Mouse (Mus musculus) limb, embryonic 11.5 days (tissue): Measurements from ENCODE around the gene Cntn1. TPM values are rescaled to one million over a fixed set of nuclear protein-coding genes. Genes with fewer than 3 reads are reported as not detected.
A peak's percentile ranks its signal among the peaks of the same experiment; 100 is the strongest.

Source experiments
- ATAC-seq: fragments of 200-750 bp; cut with Nextera tagmentation; 2 replicates; pipeline ENCODE4 v1.8.0; 2017; ENCODE audit warnings: low read depth; ENCODE audit not compliant: insufficient number of reproducible peaks, low FRiP score, low TSS enrichment
- DNase-seq: peaks from one replicate; pipeline ENCODE4 v3.0.0-alpha.2; 2015; ENCODE audit warnings: low spot score
- H3K27ac ChIP-seq: fragments of 300-500 bp; sonication (generic); replicated peaks from 2 replicates; pipeline ENCODE4 v1.5.1; 2014; ENCODE audit warnings: low read depth, mild to moderate bottlenecking, low read length
- H3K27me3 ChIP-seq: fragments of 300-500 bp; sonication (generic); 2 replicates; pipeline ENCODE4 v1.6.1; 2014; ENCODE audit warnings: mild to moderate bottlenecking, low read length, mixed read lengths; ENCODE audit not compliant: control insufficient read depth, insufficient read depth
- H3K36me3 ChIP-seq: fragments of 300-500 bp; sonication (generic); 2 replicates; pipeline ENCODE4 v1.6.1; 2014; ENCODE audit warnings: mild to moderate bottlenecking, low read length, moderate library complexity, mixed read lengths; ENCODE audit not compliant: control insufficient read depth, insufficient read depth
- H3K4me1 ChIP-seq: fragments of 300-500 bp; sonication (generic); 2 replicates; pipeline ENCODE4 v1.6.1; 2014; ENCODE audit warnings: low read length, mixed read lengths; ENCODE audit not compliant: control insufficient read depth, insufficient read depth
- H3K4me2 ChIP-seq: fragments of 300-500 bp; sonication (generic); 2 replicates; pipeline ENCODE4 v1.6.1; 2014; ENCODE audit warnings: low read depth, mild to moderate bottlenecking, moderate library complexity; ENCODE audit not compliant: severe bottlenecking
- H3K4me3 ChIP-seq: fragments of 300-500 bp; sonication (generic); 2 replicates; pipeline ENCODE4 v1.5.1; 2014; ENCODE audit warnings: low read depth, low read length
- H3K9ac ChIP-seq: fragments of 300-500 bp; sonication (generic); 2 replicates; pipeline ENCODE4 v1.6.1; 2014; ENCODE audit warnings: mild to moderate bottlenecking, low read length
- H3K9me3 ChIP-seq: fragments of 300-500 bp; sonication (generic); 2 replicates; pipeline ENCODE4 v1.6.1; 2016; ENCODE audit warnings: low read length; ENCODE audit not compliant: control insufficient read depth
- WGBS: fragments of 180-500 bp; shearing (Covaris S2); extraction: QIAGEN DNeasy Blood & Tissue Kit; methylation state at CpG from one replicate; pipeline ENCODE4 v1.1.7; 2014; 5-methylcytosine and 5-hydroxymethylcytosine counted together
- polyA plus RNA-seq: library from polyadenylated mRNA; unstranded; fragments of >200 nt; fragmentation: Nextera tagmentation; extraction: Ambion mirVana; gene quantifications from 2 replicates; pipeline ENCODE4 v1.2.1, GENCODE M21; 2014

Cntn1 gene
- polyA plus RNA-seq, 1 experiment from 2014 or later: 0.64 TPM

DNA sequence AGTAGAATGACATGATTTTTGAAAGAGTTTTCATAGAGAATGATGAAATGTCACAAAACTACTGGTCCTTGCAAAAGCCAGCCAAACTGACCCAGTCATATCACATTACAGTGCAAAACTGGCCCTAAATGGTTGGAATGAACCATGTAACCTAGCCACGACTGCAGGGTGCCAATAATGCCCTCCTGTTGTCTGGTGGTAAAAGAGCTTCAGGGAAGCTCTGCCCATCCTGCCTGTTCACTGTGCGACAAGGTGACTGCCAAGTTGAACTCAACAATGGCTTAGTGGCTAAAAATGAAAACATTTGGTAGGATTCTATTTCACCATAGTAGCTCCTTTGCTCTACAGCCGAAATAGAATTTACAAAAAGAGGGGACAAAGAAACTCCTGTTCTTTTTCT is 41.1 kb downstream of the Cntn1 start:
- WGBS: 74% methylated on average over 3 of the region's 3 CpGs
- H3K36me3 ChIP-seq: no peaks in the 10 kb centered on the region

DNA sequence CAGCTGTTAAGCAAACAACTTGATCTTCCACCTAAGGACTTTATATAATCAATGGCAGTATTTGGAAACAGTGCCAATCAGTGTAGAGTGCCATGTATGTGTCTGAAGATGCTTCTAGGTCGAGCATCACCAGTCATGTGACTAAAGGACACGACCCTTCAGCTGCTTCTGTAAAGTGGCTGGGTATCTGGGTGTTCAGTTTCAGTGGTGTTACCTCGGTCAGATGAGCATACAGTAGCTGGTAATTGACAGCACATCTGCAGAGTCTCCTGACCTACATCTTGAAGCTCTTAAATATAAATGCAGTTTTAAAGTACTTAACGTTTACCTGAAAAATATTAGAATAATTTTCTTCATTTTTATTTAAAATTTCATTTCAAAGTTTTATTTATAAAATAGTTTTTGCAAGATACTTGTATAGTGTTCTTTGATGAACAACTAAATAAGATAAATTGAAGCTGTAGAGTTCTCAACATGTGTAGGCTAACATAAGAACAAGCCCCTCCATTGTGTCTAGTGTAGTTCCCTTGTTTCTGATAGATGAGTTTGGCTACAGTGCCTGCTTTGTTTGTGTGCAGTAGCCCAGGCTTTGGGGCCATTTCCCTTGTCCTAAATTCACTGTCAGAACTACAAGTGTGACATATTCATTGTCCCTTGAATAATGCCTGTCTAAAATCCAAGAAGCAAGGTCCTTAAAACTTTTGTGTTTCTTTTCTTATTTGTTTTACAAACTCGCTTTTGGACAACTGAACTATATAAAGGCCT is 48.6 kb downstream of the Cntn1 start:
- no peak overlapping the region for H3K9ac ChIP-seq
- H3K36me3 ChIP-seq: no peaks in the 10 kb centered on the region
- no peak overlapping the region for H3K4me3 ChIP-seq
- H3K27ac ChIP-seq: no peak overlapping the region
- 74% methylated on average over 5 of the region's 5 CpGs for WGBS
- H3K4me2 ChIP-seq: no peak overlapping the region
- H3K4me1 ChIP-seq: no peaks in the 10 kb centered on the region
- DNase-seq (no peak), ATAC-seq (no peak)
- H3K27me3 ChIP-seq: no peaks in the 10 kb centered on the region
- no peaks in the 10 kb centered on the region for H3K9me3 ChIP-seq

More for the DNA sequence above, 41.1 kb downstream of the Cntn1 start:
- Histone ChIP-seq H3K27me3 (no peaks in the 10 kb centered on the region), H3K4me3 (no peak overlapping the region), H3K27ac (no peak overlapping the region), H3K4me2 (no peak overlapping the region), H3K9ac (no peak overlapping the region), H3K9me3 (no peaks in the 10 kb centered on the region), H3K4me1 (peaks cover 4% of the 10 kb centered on the region; the same call in 1 of the 2 replicates)
- DNase-seq (no peak), ATAC-seq (no peak)

DNA sequence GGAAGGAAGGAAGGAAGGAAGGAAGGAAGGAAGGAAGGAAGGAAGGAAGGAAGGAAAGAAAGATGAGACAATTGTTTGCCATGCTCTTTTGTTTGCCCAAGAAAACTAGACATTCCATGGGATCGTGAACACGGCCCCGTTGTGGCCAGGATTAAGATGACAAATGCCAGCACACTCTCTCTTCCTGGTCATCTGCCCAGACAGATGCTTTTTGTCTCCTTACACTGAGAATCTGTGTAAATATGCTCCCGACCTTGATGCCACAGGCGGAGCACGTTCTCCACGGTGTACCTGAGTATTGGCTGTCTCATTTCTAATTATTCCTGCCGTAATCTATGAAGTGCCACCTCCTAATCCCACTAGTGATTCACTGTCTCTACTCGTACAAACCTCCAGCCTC is 51.0 kb downstream of the Cntn1 start:
- no peak for ATAC-seq
- DNase-seq: no peak
- H3K4me1 ChIP-seq: no peaks in the 10 kb centered on the region
- no peaks in the 10 kb centered on the region for H3K9me3 ChIP-seq
- no peak overlapping the region for H3K4me3 ChIP-seq
- H3K36me3 ChIP-seq: no peaks in the 10 kb centered on the region
- no peak overlapping the region for H3K9ac ChIP-seq
- 83% methylated on average over 9 of the region's 9 CpGs for WGBS
- no peaks in the 10 kb centered on the region for H3K27me3 ChIP-seq
- no peak overlapping the region for H3K27ac ChIP-seq
- no peak overlapping the region for H3K4me2 ChIP-seq

DNA sequence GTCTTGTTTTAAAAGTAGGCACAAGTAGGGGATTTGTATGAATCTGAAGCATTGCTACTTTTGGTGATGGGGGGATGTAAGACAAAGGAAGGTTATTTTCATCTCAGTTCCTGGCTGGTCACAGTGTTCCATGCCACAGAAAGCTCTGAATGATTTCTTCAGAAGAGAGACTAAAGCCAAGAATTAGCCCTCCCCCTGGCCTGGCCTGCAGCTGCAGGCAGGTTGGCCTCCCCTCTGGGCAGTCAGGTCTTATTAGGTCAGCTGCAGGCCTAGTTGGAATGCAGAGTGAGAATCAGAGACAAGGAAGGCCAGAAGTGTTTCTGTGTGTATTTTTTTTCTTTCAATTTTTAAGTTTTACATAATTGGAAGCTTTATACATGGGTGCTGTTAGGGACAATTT is 61.5 kb downstream of the Cntn1 start:
- Histone ChIP-seq H3K4me1 (peaks cover 3% of the 10 kb centered on the region; the same call in 1 of the 2 replicates), H3K36me3 (no peaks in the 10 kb centered on the region), H3K27ac (no peak overlapping the region), H3K4me2 (no peak overlapping the region), H3K27me3 (no peaks in the 10 kb centered on the region), H3K4me3 (no peak overlapping the region), H3K9me3 (no peaks in the 10 kb centered on the region), H3K9ac (0 out of 2 replicates have a peak overlapping the region, but pooled peaks have one; percentile 12)
- DNase-seq (peak; percentile 29), ATAC-seq (peak; percentile 44; the same call in 1 of the 2 replicates)

DNA sequence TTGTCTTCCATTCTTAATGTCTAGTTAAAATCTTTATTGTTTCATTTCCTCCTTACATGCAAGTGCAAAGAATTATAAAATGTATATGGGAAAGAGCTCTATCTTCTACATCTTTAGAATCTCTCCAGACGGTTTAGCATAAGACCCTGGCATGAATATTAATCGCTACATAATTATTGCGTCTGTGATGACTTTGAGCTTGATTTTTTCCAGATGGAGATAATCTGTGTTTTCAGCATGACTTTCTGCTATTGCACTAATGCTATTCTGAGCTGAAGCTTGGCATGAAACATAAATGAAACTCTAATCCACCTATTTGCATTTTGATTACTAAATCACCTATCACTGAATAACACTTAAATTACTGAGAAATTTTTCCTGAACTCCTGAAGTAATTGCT is 82.0 kb downstream of the Cntn1 start:
- no peaks in the 10 kb centered on the region for H3K27me3 ChIP-seq
- H3K9ac ChIP-seq: no peak overlapping the region
- H3K4me3 ChIP-seq: no peak overlapping the region
- 81% methylated on average over 3 of the region's 3 CpGs for WGBS
- no peaks in the 10 kb centered on the region for H3K4me1 ChIP-seq
- DNase-seq (no peak), ATAC-seq (no peak)
- no peak overlapping the region for H3K27ac ChIP-seq
- no peaks in the 10 kb centered on the region for H3K9me3 ChIP-seq
- H3K36me3 ChIP-seq: no peaks in the 10 kb centered on the region
- H3K4me2 ChIP-seq: no peak overlapping the region

DNA sequence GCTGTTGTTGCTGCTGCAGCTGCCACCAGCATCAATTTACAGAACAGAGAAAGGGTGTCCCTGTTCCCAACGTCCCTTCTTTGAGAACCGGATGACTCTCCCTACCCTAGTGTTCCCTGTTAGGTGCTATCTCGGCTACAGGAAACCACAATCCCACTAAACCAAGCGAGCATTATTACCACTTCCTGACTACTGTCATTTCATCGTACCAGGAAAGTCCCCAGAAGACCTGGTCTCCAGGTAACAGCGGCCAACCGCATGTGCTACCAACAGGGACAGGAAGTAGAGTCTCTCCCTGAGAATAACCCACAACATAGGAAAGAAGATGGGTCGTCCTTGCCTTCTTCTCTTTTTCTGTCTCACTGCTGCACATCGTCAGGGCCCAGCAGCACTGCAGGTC is 83.3 kb downstream of the Cntn1 start:
- H3K9ac ChIP-seq: no peak overlapping the region
- H3K9me3 ChIP-seq: no peaks in the 10 kb centered on the region
- DNase-seq (no peak), ATAC-seq (no peak)
- H3K4me2 ChIP-seq: no peak overlapping the region
- no peaks in the 10 kb centered on the region for H3K4me1 ChIP-seq
- no peaks in the 10 kb centered on the region for H3K36me3 ChIP-seq
- H3K4me3 ChIP-seq: no peak overlapping the region
- H3K27ac ChIP-seq: no peak overlapping the region
- 79% methylated on average over 9 of the region's 9 CpGs for WGBS
- H3K27me3 ChIP-seq: no peaks in the 10 kb centered on the region

DNA sequence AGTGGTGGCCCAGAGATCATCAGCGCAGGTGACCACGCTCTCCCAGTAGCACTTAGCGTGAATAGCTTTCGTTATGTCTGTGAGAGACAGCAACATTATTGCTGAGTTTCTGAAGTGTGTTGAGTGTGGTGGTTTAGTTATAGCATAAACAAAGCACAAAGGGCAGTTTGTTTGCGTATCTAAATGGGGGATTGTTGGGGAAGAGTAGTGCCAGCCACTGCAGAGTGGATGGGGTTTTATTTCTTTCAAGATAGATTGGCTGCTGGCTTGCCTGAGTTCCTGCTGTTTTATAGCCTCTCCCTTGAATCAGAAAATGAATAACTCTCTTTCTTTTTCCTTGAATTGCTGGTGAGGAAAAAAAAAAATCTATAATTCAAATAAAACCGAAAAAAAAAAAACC is 86.1 kb downstream of the Cntn1 start:
- WGBS: 72% methylated on average over 6 of the region's 6 CpGs

DNA sequence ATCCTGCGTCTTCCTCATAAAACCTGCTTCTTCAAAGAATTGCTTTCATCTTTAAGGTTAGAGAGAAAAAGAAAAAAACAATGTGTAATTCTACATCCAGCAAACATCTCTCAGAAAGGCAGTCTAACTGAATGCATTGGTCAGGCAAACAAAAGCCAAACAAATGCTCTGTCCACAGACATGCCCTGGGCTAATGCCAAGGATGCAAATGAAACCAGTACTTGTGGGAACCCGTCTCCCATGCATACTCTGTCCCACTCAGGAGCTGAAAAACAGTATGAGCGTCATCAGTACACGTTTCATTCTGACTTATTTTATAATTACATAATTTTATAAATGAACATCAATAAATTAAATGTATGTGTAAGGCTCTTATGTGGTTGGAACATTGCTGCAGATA is 91.0 kb downstream of the Cntn1 start:
- no peak for ATAC-seq
- H3K4me2 ChIP-seq: no peak overlapping the region
- H3K9ac ChIP-seq: no peak overlapping the region
- no peak for DNase-seq
- H3K4me3 ChIP-seq: no peak overlapping the region
- 77% methylated on average over 4 of the region's 4 CpGs for WGBS
- no peak overlapping the region for H3K27ac ChIP-seq
- H3K27me3 ChIP-seq: no peaks in the 10 kb centered on the region
- H3K4me1 ChIP-seq: no peaks in the 10 kb centered on the region
- no peaks in the 10 kb centered on the region for H3K36me3 ChIP-seq
- no peaks in the 10 kb centered on the region for H3K9me3 ChIP-seq

More for the DNA sequence above, 86.1 kb downstream of the Cntn1 start:
- ATAC-seq: 0 out of 2 replicates have a peak, but pooled peaks have one; percentile 26
- H3K27me3 ChIP-seq: no peaks in the 10 kb centered on the region
- H3K36me3 ChIP-seq: no peaks in the 10 kb centered on the region
- H3K4me3 ChIP-seq: no peak overlapping the region
- no peak overlapping the region for H3K27ac ChIP-seq
- no peaks in the 10 kb centered on the region for H3K9me3 ChIP-seq
- H3K4me2 ChIP-seq: no peak overlapping the region
- H3K4me1 ChIP-seq: no peaks in the 10 kb centered on the region
- no peak overlapping the region for H3K9ac ChIP-seq
- DNase-seq: no peak

DNA sequence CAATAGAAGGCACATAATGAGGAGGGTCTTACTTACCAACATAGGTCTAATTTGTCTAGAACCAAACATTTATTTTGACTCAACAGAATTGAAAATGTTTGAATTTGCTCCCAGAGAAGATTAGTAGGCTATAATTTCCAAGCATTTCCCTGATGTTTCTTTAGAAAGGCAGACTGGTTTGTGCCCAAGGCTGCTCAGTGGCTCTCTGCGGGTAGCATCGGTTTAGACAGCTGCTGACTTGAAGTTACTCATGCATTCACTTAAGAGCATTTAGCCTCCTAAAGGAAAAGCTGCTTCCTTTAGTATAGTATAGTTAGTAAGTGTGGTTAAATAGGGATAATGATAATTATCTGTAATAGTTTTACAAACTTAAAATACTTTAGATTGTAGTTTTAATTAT is 104.0 kb downstream of the Cntn1 start:
- Histone ChIP-seq H3K4me3 (no peak overlapping the region), H3K9ac (no peak overlapping the region), H3K9me3 (no peaks in the 10 kb centered on the region), H3K4me1 (no peaks in the 10 kb centered on the region), H3K4me2 (no peak overlapping the region), H3K27me3 (no peaks in the 10 kb centered on the region), H3K36me3 (no peaks in the 10 kb centered on the region), H3K27ac (no peak overlapping the region)
- ATAC-seq (no peak), DNase-seq (no peak)
- WGBS: 81% methylated on average over 2 of the region's 2 CpGs
